Mouse (Mus musculus) left cerebral cortex, adult 2 months (tissue): Measurements from ENCODE around the gene Dct. TPM values are rescaled to one million over a fixed set of nuclear protein-coding genes. Genes with fewer than 3 reads are reported as not detected.

Source experiments
- DNase-seq, 2 experiments: peaks; one replicate each; pipeline ENCODE4 v3.0.0; 2021 to 2022; ENCODE audit warnings: low spot score in 2 of 2, mixed read lengths in 1 of 2; ENCODE audit errors: extremely low spot score in 1 of 2
- H3K27ac ChIP-seq: fragments of 200-600 bp; 2 replicates; pipeline ENCODE4 v1.8.1; 2022
- H3K4me3 ChIP-seq: fragments of 200-600 bp; 2 replicates; pipeline ENCODE4 v1.8.1; 2022
- CTCF ChIP-seq: fragments of 200-600 bp; IDR thresholded peaks from 2 replicates; pipeline ENCODE4 v1.8.1; 2022; ENCODE audit warnings: antibody characterized with exemption, mild to moderate bottlenecking, moderate library complexity
- intact Hi-C: fragments of 180-260 bp; cut with DNase I; formaldehyde crosslinking; loops from one replicate; pipeline ENCODE4 v1.15.1; 2025
- total RNA-seq, 2 experiments: library from RNA; stranded (reverse); gene quantifications; 2 replicates each; pipeline ENCODE4 v1.2.3; 2021

The Dct gene
- total RNA-seq, 2 experiments from 2014 or later, result 0.59 to 1.8 TPM

GRCm38 (mm10) chr14:118069439-118070079 lies 17.5 kb upstream of the Dct start:
- no peak overlapping the region for H3K4me3 ChIP-seq
- intact Hi-C loops, result no loop called here
- no peak for DNase-seq
- no peak for TF ChIP-seq CTCF
- H3K27ac ChIP-seq, result no peak overlapping the region

- H3K27ac ChIP-seq, result no peak overlapping the region
- H3K4me3 ChIP-seq, result no peak overlapping the region
- TF ChIP-seq CTCF, result no peak
- no peak for DNase-seq
- intact Hi-C loops, result no loop called here
Measured at GRCm38 (mm10) chr14:118061766-118062432, 9.9 kb upstream of the Dct start.

GRCm38 (mm10) chr14:118058581-118058886 lies 6.5 kb upstream of the Dct start:
- no peak overlapping the region for H3K27ac ChIP-seq
- H3K4me3 ChIP-seq, result no peak overlapping the region
- no peak for DNase-seq
- TF ChIP-seq CTCF, result no peak
- intact Hi-C loops, result no loop called here

GRCm38 (mm10) chr14:118057696-118058580 lies 5.9 kb upstream of the Dct start:
- H3K4me3 ChIP-seq, result no peak overlapping the region
- H3K27ac ChIP-seq, result no peak overlapping the region
- no peak for TF ChIP-seq CTCF
- DNase-seq, result no peak
- intact Hi-C loops, result no loop called here

GRCm38 (mm10) chr14:118052770-118053169 lies 726 bp upstream of the Dct start:
- Histone ChIP-seq H3K27ac (no peak overlapping the region), H3K4me3 (no peak overlapping the region)
- no peak for DNase-seq
- TF ChIP-seq CTCF, result no peak
- intact Hi-C loops, result no loop called here

- no peak for TF ChIP-seq CTCF
- no peak overlapping the region for H3K4me3 ChIP-seq
- H3K27ac ChIP-seq, result no peak overlapping the region
- no peak for DNase-seq
- intact Hi-C loops, result no loop called here
Measured at GRCm38 (mm10) chr14:118051396-118051795, 648 bp downstream of the Dct start.

GRCm38 (mm10) chr14:118050990-118051389 lies 1.1 kb downstream of the Dct start:
- DNase-seq, result no peak
- no peak overlapping the region for H3K27ac ChIP-seq
- intact Hi-C loops, result no loop called here
- no peak overlapping the region for H3K4me3 ChIP-seq
- no peak for TF ChIP-seq CTCF

GRCm38 (mm10) chr14:118050431-118050830 lies 1.6 kb downstream of the Dct start:
- no peak for DNase-seq
- Histone ChIP-seq H3K27ac (no peak overlapping the region), H3K4me3 (no peak overlapping the region)
- intact Hi-C loops, result no loop called here
- TF ChIP-seq CTCF, result no peak

- no peak for DNase-seq
- no peak overlapping the region for H3K27ac ChIP-seq
- intact Hi-C loops, result no loop called here
- no peak overlapping the region for H3K4me3 ChIP-seq
- no peak for TF ChIP-seq CTCF
Measured at GRCm38 (mm10) chr14:118049648-118050238, 2.3 kb downstream of the Dct start.

GRCm38 (mm10) chr14:118042963-118043362 lies 9.1 kb downstream of the Dct start:
- intact Hi-C loops, result no loop called here
- Histone ChIP-seq H3K4me3 (no peak overlapping the region), H3K27ac (no peak overlapping the region)
- TF ChIP-seq CTCF, result peak; percentile 55
- DNase-seq, result peak in 1 of 2 experiments; percentile 15

- TF ChIP-seq CTCF, result no peak
- Histone ChIP-seq H3K27ac (no peak overlapping the region), H3K4me3 (no peak overlapping the region)
- no peak for DNase-seq
- intact Hi-C loops, result no loop called here
Measured at GRCm38 (mm10) chr14:118042066-118042762, 9.8 kb downstream of the Dct start.
